17 mouse cellular contexts compared by ENCODE assay signal in the genomic region with DNA sequence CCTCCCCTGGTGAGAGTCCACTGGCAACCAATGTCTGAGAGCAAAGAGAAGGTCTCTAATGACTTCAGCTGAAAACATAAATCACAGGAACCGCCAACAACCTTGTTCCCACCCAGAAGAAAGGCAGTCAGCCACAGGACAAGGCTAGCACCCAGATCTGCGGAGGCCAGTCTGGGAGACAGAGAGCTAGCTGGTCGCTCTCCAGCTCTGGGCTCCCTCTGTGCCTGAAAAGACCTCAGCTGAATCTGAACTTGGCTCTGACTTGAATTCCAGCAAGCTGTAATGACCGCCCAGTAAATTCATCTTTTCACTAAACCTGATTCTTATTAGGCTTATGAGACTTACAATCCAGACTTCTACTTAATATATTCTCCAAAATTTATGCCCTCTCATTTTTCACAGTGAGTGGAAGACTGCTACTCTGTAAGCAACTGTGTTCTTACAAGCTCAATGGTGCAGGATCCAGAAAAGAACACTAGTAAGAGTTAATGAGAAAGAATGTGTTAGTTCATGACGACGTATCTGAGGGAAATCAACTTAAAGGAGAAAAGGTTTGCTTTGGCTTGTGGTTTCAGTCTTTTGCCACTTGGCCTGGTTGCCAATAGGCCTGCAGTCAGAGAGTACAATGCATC.
DNase-seq lines count a peak whose midpoint lies in the region; ATAC-seq and TF ChIP-seq lines count a peak whose summit lies in the region.
"Had no signal": no experiment of that assay in that cellular context is flagged by ENCODE, and none has a peak within 500 bp of the region (broad histone marks: within the 10 kb centered on the region; RNA-seq: fewer than 3 reads in every experiment).

No protein-coding gene starts in this region.

- peaks cover 13% of the 10 kb centered on the region for H3K4me1 ChIP-seq in embryonic fibroblast, embryonic 13.5 days (ENCODE audit: control insufficient read depth, insufficient read depth, low read length)
- H3K4me1 ChIP-seq in intestine, embryonic 16.5 days (ENCODE audit: control insufficient read depth, insufficient read depth, low read length) = no peaks in the 10 kb centered on the region; the same call in 1 of the 2 replicates
- H3K4me1 ChIP-seq: hindbrain, embryonic 15.5 days; midbrain, embryonic 15.5 days; neural tube, embryonic 13.5 days had no signal

- no peaks in the 10 kb centered on the region for H3K27me3 ChIP-seq in intestine, embryonic 16.5 days (replicated peaks; ENCODE audit: control insufficient read depth, insufficient read depth, low read length)
- H3K27me3 ChIP-seq: CH12.LX; heart, embryonic 15.5 days; hindbrain, embryonic 15.5 days; midbrain, embryonic 15.5 days; neural tube, embryonic 13.5 days; Patski had no signal

- TF ChIP-seq CTCF in embryonic fibroblast, embryonic 13.5 days (IDR thresholded peaks at IDR 0.05; ENCODE audit: borderline replicate concordance, insufficient read depth, low read length) = no peak

- H3K4me3 ChIP-seq in embryonic fibroblast, embryonic 13.5 days (ENCODE audit: insufficient read depth, low read length) = no peak overlapping the region
- no peak overlapping the region for H3K4me3 ChIP-seq in intestine, embryonic 16.5 days (ENCODE audit: low read length)
- H3K4me3 ChIP-seq: heart, embryonic 15.5 days; hindbrain, embryonic 15.5 days; midbrain, embryonic 15.5 days; neural tube, embryonic 13.5 days had no signal

- peak; percentile 27 for DNase-seq in adrenal gland, postnatal 10 days
- no peak for DNase-seq in adrenal gland, adult 2 months
- peak; percentile 48 for DNase-seq in kidney, postnatal 14 days
- no peak for DNase-seq in kidney, adult 8-10 months
- DNase-seq in heart, postnatal 25 days (ENCODE audit: low spot score) = peak; percentile 45
- DNase-seq: cerebellum, postnatal 10 days; spleen, adult 18-20 months had no signal

- 78% methylated on average over 6 of the region's 6 CpGs for WGBS in intestine, embryonic 16.5 days

- H3K4me2 ChIP-seq in intestine, embryonic 16.5 days (ENCODE audit: low read depth, low read length) = no peak overlapping the region
- H3K4me2 ChIP-seq: heart, embryonic 15.5 days; hindbrain, embryonic 15.5 days; liver, embryonic 11.5 days; midbrain, embryonic 15.5 days; neural tube, embryonic 13.5 days had no signal

- peak overlapping the region; percentile 75; the same call in 1 of the 2 replicates for H3K27ac ChIP-seq in embryonic fibroblast, embryonic 13.5 days (ENCODE audit: insufficient read depth, low read length)
- no peak overlapping the region for H3K27ac ChIP-seq in intestine, embryonic 16.5 days (ENCODE audit: low read length)
- H3K27ac ChIP-seq: heart, embryonic 15.5 days; hindbrain, embryonic 15.5 days; midbrain, embryonic 15.5 days; neural tube, embryonic 13.5 days had no signal

- no peak overlapping the region for H3K9ac ChIP-seq in intestine, embryonic 16.5 days (ENCODE audit: low read depth, low read length)
- H3K9ac ChIP-seq: heart, embryonic 15.5 days; hindbrain, embryonic 15.5 days; midbrain, embryonic 15.5 days; neural tube, embryonic 13.5 days had no signal

- no peak for ATAC-seq in erythroblast, adult 5-6 weeks (replicated peaks; ENCODE audit: low FRiP score, poor library complexity, severe bottlenecking)
- ATAC-seq in intestine, embryonic 16.5 days = no peak
- ATAC-seq: midbrain, embryonic 15.5 days; Patski had no signal

- TF ChIP-seq POLR2A in embryonic fibroblast, embryonic 13.5 days (IDR thresholded peaks at IDR 0.05; ENCODE audit: low read depth, low read length) = no peak

- H3K9me3 ChIP-seq in intestine, embryonic 16.5 days (ENCODE audit: control insufficient read depth, low read length) = no peaks in the 10 kb centered on the region
- H3K9me3 ChIP-seq: heart, embryonic 15.5 days; hindbrain, embryonic 15.5 days; midbrain, embryonic 15.5 days; neural tube, embryonic 13.5 days had no signal

- intact Hi-C loops in heart, postnatal 25 days (cut with DNase I) = no loop called here

- H3K36me3 ChIP-seq in intestine, embryonic 16.5 days (ENCODE audit: control insufficient read depth, insufficient read depth, low read length) = no peaks in the 10 kb centered on the region
- H3K36me3 ChIP-seq: heart, embryonic 15.5 days; hindbrain, embryonic 15.5 days; midbrain, embryonic 15.5 days; neural tube, embryonic 13.5 days had no signal

Comparison
In these comparisons a context has a peak if more than half of its experiments do, and no peak if none do; other contexts are left out.
1. DNase-seq: peak in adrenal gland, postnatal 10 days (single experiment), kidney, postnatal 14 days (single experiment) and heart, postnatal 25 days (single experiment); none in adrenal gland, adult 2 months (single experiment) and kidney, adult 8-10 months (0 of 2).